In genomic region chr3:119275241-119275640, GRCm38 (mm10) we compare ENCODE assay signal across 23 mouse cellular contexts.
DNase-seq lines count a peak whose midpoint lies in the region; ATAC-seq and TF ChIP-seq lines count a peak whose summit lies in the region.
"Had no signal": no experiment of that assay in that cellular context is flagged by ENCODE, and none has a peak within 500 bp of the region (broad histone marks: within the 10 kb centered on the region; RNA-seq: fewer than 3 reads in every experiment).

No protein-coding gene starts in this region.

- H3K4me1 ChIP-seq in forebrain, postnatal 0 days (ENCODE audit: insufficient read depth) = no peaks in the 10 kb centered on the region
- H3K4me1 ChIP-seq in forebrain, embryonic 10.5 days = no peaks in the 10 kb centered on the region
- no peaks in the 10 kb centered on the region for H3K4me1 ChIP-seq in midbrain, postnatal 0 days (ENCODE audit: insufficient read depth, low read length)
- H3K4me1 ChIP-seq in midbrain, embryonic 13.5 days (replicated peaks) = no peaks in the 10 kb centered on the region
- H3K4me1 ChIP-seq: forebrain, embryonic 13.5 days; heart, embryonic 10.5 days; hindbrain, embryonic 12.5 days; intestine, embryonic 15.5 days had no signal

- WGBS in forebrain, postnatal 0 days = 70% methylated on average over 2 of the region's 2 CpGs
- 88% methylated on average over 2 of the region's 2 CpGs for WGBS in forebrain, embryonic 10.5 days
- 88% methylated on average over 2 of the region's 2 CpGs for WGBS in midbrain, postnatal 0 days
- WGBS in midbrain, embryonic 13.5 days = 84% methylated on average over 2 of the region's 2 CpGs

- no peaks in the 10 kb centered on the region for H3K36me3 ChIP-seq in forebrain, postnatal 0 days (ENCODE audit: insufficient read depth)
- H3K36me3 ChIP-seq in forebrain, embryonic 10.5 days (replicated peaks) = no peaks in the 10 kb centered on the region
- H3K36me3 ChIP-seq in midbrain, postnatal 0 days (ENCODE audit: insufficient read depth, low read length) = no peaks in the 10 kb centered on the region
- H3K36me3 ChIP-seq in midbrain, embryonic 13.5 days = no peaks in the 10 kb centered on the region
- H3K36me3 ChIP-seq: heart, embryonic 10.5 days; hindbrain, embryonic 12.5 days; intestine, embryonic 15.5 days had no signal

- no peak overlapping the region for H3K9ac ChIP-seq in forebrain, postnatal 0 days
- H3K9ac ChIP-seq in midbrain, postnatal 0 days (replicated peaks; ENCODE audit: low read length, poor library complexity, severe bottlenecking) = no peak overlapping the region
- H3K9ac ChIP-seq in midbrain, embryonic 13.5 days (replicated peaks) = no peak overlapping the region
- H3K9ac ChIP-seq: forebrain, embryonic 13.5 days; hindbrain, embryonic 12.5 days; intestine, embryonic 15.5 days had no signal

- no peaks in the 10 kb centered on the region for H3K27me3 ChIP-seq in forebrain, postnatal 0 days (ENCODE audit: insufficient read depth, low read length)
- H3K27me3 ChIP-seq in forebrain, embryonic 10.5 days (ENCODE audit: poor library complexity, severe bottlenecking) = no peaks in the 10 kb centered on the region
- no peaks in the 10 kb centered on the region for H3K27me3 ChIP-seq in midbrain, postnatal 0 days (ENCODE audit: insufficient read depth, low read length)
- no peaks in the 10 kb centered on the region for H3K27me3 ChIP-seq in midbrain, embryonic 13.5 days
- H3K27me3 ChIP-seq: CH12.LX; forebrain, embryonic 13.5 days; hindbrain, embryonic 12.5 days; intestine, embryonic 15.5 days had no signal

- DNase-seq in adrenal gland, postnatal 10 days = peak; percentile 6
- DNase-seq in adrenal gland, postnatal 4 days (ENCODE audit: low spot score in 2 of 2) = no peak
- peak; percentile 20 for DNase-seq in forebrain, postnatal 0 days
- no peak for DNase-seq in forebrain, embryonic 10.5 days (ENCODE audit: extremely low spot score, low spot score)
- DNase-seq in midbrain, postnatal 0 days (ENCODE audit: low spot score) = peak; percentile 4
- DNase-seq in telencephalon, adult 2 months (ENCODE audit: low read depth, low spot score) = peak; percentile 5
- DNase-seq in layer of hippocampus, adult 18-20 months (ENCODE audit: low spot score in 2 of 2) = no peak
- DNase-seq: cerebellum, adult 11-12 months; cerebellum, adult 9-10 months; cerebellum, postnatal 25 days; gastrocnemius, postnatal 10 days; heart, adult 18-20 months; heart, postnatal 10 days; heart, postnatal 4 days; kidney, adult 18-20 months had no signal

- H3K4me3 ChIP-seq in forebrain, postnatal 0 days (ENCODE audit: low read depth, low read length) = no peak overlapping the region
- H3K4me3 ChIP-seq in forebrain, embryonic 10.5 days = no peak overlapping the region
- H3K4me3 ChIP-seq in midbrain, postnatal 0 days (ENCODE audit: low read depth, low read length) = no peak overlapping the region
- no peak overlapping the region for H3K4me3 ChIP-seq in midbrain, embryonic 13.5 days (replicated peaks)
- H3K4me3 ChIP-seq: forebrain, embryonic 13.5 days; heart, embryonic 10.5 days; hindbrain, embryonic 12.5 days; intestine, embryonic 15.5 days had no signal

- H3K9me3 ChIP-seq in forebrain, postnatal 0 days (ENCODE audit: low read length) = no peaks in the 10 kb centered on the region
- no peaks in the 10 kb centered on the region for H3K9me3 ChIP-seq in forebrain, embryonic 10.5 days
- no peaks in the 10 kb centered on the region for H3K9me3 ChIP-seq in midbrain, postnatal 0 days (ENCODE audit: low read length)
- no peaks in the 10 kb centered on the region for H3K9me3 ChIP-seq in midbrain, embryonic 13.5 days
- H3K9me3 ChIP-seq: forebrain, embryonic 13.5 days; heart, embryonic 10.5 days; hindbrain, embryonic 12.5 days; intestine, embryonic 15.5 days had no signal

- H3K4me2 ChIP-seq in forebrain, postnatal 0 days (ENCODE audit: low read depth) = no peak overlapping the region
- no peak overlapping the region for H3K4me2 ChIP-seq in midbrain, postnatal 0 days (ENCODE audit: low read depth, low read length, poor library complexity, severe bottlenecking)
- H3K4me2 ChIP-seq in midbrain, embryonic 13.5 days (replicated peaks) = no peak overlapping the region
- H3K4me2 ChIP-seq: forebrain, embryonic 13.5 days; hindbrain, embryonic 12.5 days; intestine, embryonic 15.5 days had no signal

- no peak overlapping the region for H3K27ac ChIP-seq in forebrain, postnatal 0 days (ENCODE audit: low read depth, low read length)
- no peak overlapping the region for H3K27ac ChIP-seq in forebrain, embryonic 10.5 days
- no peak overlapping the region for H3K27ac ChIP-seq in midbrain, postnatal 0 days (ENCODE audit: low read depth, low read length)
- no peak overlapping the region for H3K27ac ChIP-seq in midbrain, embryonic 13.5 days
- H3K27ac ChIP-seq: forebrain, embryonic 13.5 days; heart, embryonic 10.5 days; hindbrain, embryonic 12.5 days; intestine, embryonic 15.5 days had no signal

- TF ChIP-seq CTCF in forebrain, postnatal 0 days (IDR thresholded peaks at IDR 0.05; ENCODE audit: low read depth) = no peak
- no peak for TF ChIP-seq CTCF in midbrain, postnatal 0 days (IDR thresholded peaks at IDR 0.05)

- no peak for ATAC-seq in forebrain, postnatal 0 days
- no peak for ATAC-seq in midbrain, postnatal 0 days (ENCODE audit: low FRiP score)
- ATAC-seq in midbrain, embryonic 13.5 days = no peak
- ATAC-seq: activated CD4-positive, CD25-positive, alpha-beta regulatory T cell, adult 4 months; forebrain, embryonic 13.5 days; intestine, embryonic 15.5 days; Patski had no signal

Comparison
In these comparisons a context has a peak if more than half of its experiments do, and no peak if none do; other contexts are left out.
1. DNase-seq: peak in adrenal gland, postnatal 10 days (single experiment), forebrain, postnatal 0 days (single experiment), midbrain, postnatal 0 days (single experiment) and telencephalon, adult 2 months (single experiment); none in adrenal gland, postnatal 4 days (0 of 2), forebrain, embryonic 10.5 days (single experiment) and layer of hippocampus, adult 18-20 months (0 of 2).